Mouse (Mus musculus) heart, postnatal 36 days (tissue): ENCODE measurements at regions not wholly inside any gene's neighbourhood (a gene's known extent, or its start where the extent isn't known, plus 50 kb on each side); places are given as distances from the start of the nearest gene placed in this dataset.

Experiments used
- DNase-seq, 2 experiments: peaks; one replicate each; pipeline ENCODE4 v3.0.0; 2021 to 2022
- intact Hi-C: fragments of 180-260 bp; cut with DNase I; formaldehyde crosslinking; loops from one replicate; pipeline ENCODE4 v1.15.1; 2025

DNA sequence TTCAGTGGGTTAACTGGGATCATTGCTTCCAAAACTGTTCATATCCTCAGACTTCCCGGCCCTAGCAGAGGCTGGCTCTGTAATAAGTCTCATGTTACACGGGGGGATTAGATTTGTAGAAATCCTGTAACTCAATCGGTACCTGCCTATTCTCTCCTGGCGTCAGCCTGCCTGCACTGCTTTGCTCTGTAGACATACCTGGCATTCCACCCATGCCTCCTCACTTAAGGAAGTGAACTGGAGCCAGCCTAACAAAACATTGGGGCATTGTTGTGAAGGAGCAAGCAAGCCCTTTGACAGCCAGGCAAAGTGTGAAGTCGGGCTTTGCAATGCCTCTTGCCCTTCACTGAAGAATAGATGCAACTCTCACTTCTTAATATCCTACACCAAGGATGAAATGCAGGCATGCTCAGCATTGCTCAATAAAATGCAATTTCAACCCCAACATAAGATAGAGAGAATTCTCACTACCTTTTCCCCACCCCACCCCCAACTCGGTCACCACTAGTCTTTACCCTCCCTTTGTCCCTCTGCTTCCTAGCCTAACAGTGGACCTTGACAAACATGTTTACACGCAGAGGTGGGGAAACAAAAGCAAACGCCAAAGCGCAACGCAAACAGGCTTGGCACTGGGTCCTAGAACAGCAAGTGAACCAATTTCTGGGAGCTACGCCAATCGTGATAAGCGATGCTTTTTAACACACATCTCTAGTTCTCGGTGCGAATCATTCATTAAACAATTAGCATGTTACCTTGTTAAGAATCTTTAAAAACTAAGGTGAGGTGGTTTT lies 133.9 kb upstream of the Isl1 start:
- DNase-seq, result peak in 1 of 2 experiments; percentile 3
- intact Hi-C loops, result no loop called here

DNA sequence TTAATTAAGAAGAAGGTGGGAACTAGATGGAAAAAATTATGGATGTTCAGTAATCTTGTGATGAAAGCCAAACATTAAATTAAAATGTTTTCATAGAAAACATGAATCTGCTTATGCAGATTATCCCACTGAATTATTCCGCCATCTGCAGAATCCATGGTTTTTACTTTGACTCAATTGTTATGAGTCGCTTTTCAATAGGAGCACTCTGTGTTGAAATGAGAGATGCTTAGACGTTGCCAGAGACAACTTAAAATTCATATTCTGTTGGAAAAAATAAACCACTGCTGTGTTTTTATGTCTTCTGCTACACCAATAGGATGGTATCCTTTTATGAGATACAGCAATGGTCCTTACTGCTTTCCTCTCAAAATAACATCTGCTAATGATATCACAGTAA lies 108.3 kb upstream of the Isl1 start:
- DNase-seq, result no peak
- intact Hi-C loops, result no loop called here

DNA sequence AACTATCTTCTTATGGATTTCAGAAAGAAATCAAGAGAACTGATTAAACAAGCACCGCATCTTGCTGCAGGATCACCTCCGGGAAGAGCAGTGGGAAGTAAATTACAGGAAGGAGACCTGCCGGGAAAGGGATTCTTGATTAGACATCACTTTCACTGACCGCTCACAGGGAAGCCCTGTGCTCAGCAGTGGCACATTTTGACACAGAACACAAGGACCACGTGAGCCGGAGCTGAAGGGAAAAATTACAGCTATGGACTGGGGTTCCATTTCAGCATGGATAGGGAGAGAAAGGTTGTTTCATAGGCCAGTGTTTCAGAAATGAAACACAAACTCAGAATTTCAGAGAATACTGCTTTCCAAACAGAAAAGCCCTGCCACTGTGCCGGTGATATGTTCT lies 105.0 kb upstream of the Isl1 start:
- DNase-seq, result no peak
- intact Hi-C loops, result no loop called here

DNA sequence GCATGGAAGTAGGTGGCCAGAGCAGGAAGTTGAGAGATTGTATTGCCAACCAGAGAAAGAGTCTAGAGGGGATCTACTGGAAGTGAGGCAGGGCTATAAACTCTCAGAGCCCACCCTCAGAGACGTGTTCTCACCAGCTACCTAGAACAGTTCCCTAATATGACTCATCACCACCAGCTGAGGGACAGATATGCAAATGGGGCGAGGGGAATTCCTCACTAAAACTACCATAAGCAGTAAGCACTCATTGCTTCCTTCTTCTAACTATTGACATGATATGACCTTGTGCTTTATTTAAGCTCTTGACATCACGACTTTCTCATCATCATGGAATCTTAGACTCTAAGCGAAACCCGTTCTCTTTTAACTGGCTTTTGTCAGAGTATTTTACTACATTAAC lies 101.2 kb upstream of the Isl1 start:
- intact Hi-C loops, result no loop called here
- no peak for DNase-seq
